Mouse (Mus musculus): Measurements from ENCODE around the gene Syt15. TPM values are rescaled to one million over a fixed set of nuclear protein-coding genes. Genes with fewer than 3 reads are reported as not detected.

Syt15 gene
- polyA plus RNA-seq (2012; rRNA removed) = 0.44 and 0.61 TPM in 2 replicates

DNA sequence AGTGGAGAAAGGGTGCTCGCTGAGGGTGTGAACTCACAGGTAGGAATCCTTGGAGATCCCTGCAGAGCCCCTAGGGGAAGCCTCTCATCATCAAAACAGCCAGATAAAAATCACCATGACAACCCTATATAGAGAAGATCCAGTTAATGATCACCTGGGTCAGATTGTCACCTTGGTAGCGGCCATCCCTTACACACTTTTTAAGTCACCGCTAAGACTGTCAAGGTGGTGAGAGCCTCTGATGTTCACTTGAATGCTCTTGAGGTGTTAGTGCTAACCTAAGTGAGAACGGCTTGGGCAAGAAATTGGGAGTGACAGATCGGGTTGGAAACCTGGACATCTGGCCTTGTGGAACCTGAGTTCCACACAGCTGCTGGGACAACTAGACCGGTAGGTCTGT is at the start of gene Syt15:
TSS of gene Syt15 (plus strand) at position 301 of the 400 bp plus-strand sequence.

DNA sequence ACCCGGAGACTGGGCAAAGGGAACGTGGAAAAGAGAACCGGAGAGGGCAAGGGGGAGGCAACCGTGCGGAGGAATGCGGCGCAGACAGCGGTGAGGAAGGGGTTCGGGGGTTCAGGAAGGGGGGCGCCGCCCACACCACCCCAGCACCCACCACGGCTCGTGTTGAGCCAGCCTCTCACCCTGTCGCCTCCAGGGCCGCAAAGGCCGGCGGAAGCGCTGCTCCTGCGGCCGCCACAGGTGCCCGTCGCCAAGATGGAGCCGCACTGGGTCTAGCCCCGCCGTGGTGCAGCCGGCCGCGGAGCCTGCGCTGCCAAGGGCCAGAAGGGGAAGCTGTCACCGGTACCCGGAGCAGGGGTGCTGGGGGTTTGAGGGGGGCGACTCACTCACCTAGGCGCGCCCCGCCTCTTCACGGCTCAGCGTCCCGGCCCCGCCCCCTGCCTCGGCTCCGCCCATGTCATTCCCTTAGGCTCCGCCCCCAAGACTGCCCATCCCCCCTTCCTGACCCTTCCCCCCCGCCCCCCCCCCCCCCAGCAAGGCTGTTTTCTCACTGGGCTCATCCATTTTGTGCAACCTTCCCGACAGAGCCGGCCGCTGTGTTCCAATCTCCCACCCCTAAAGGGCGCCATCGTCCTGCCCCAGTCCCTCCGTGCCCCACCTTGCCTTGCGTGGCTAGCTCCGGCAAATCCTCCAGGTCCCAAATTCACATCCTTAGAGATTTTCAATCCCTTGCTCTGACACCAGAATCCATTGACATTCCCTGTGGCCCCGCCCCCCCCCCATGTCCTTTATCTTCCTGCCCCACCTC is 18.0 kb upstream of the Syt15 start, which contains the start of gene Gprin2:
TSS of gene Gprin2 (minus strand) at position 423 of the 805 bp plus-strand sequence.

Other genes with a start within 250 kb of the Syt15 start
- gene Zfp488, start 240.8 kb upstream of the Syt15 start, polyA plus RNA-seq (2012; rRNA removed) = under 0.01 and 0.01 TPM in 2 replicates
- gene Gm30083, start 204.4 kb upstream of the Syt15 start, polyA plus RNA-seq (2012; rRNA removed) = not detected in 2 replicates
- not detected in 2 replicates for gene Gm5460, start 202.8 kb upstream of the Syt15 start, polyA plus RNA-seq (2012; rRNA removed)
- gene Antxrl, start 166.9 kb upstream of the Syt15 start, polyA plus RNA-seq (2012; rRNA removed) = not detected in 2 replicates
- gene Anxa8, start 133.6 kb upstream of the Syt15 start, polyA plus RNA-seq (2012; rRNA removed) = 0.05 and 0.06 TPM in 2 replicates
- gene A630023A22Rik, start 116.8 kb upstream of the Syt15 start, polyA plus RNA-seq (2012; rRNA removed) = not detected in 2 replicates
- gene Npy4r, start 67.1 kb upstream of the Syt15 start, polyA plus RNA-seq (2012; rRNA removed) = 0.01 TPM in 1 of 2 replicates, not detected in the other
- 0.05 and 0.07 TPM in 2 replicates for gene Gprin2, start 17.9 kb upstream of the Syt15 start, polyA plus RNA-seq (2012; rRNA removed)
- gene Shld2, start 90.9 kb downstream of the Syt15 start, polyA plus RNA-seq (2012; rRNA removed) = 2.7 and 3.4 TPM in 2 replicates
- 171 and 203 TPM in 2 replicates for gene Glud1, start 91.1 kb downstream of the Syt15 start, polyA plus RNA-seq (2012; rRNA removed)
- not detected in 2 replicates for gene Fam25c, start 135.8 kb downstream of the Syt15 start, polyA plus RNA-seq (2012; rRNA removed)
- 0.12 and 0.21 TPM in 2 replicates for gene Sncg, start 155.2 kb downstream of the Syt15 start, polyA plus RNA-seq (2012; rRNA removed)
- gene Mmrn2, start 155.9 kb downstream of the Syt15 start, polyA plus RNA-seq (2012; rRNA removed) = 1.2 and 1.3 TPM in 2 replicates

Measured in liver, embryonic 14 days (tissue).